Mouse (Mus musculus) myocyte (in vitro differentiated cells): ENCODE measurements around the gene Adra2b. TPM values are rescaled to one million over a fixed set of nuclear protein-coding genes. Genes with fewer than 3 reads are reported as not detected.

Experiments
- H3K27me3 ChIP-seq: one replicate; pipeline ENCODE4 v1.6.1; 2011; ENCODE audit not compliant: control insufficient read depth, insufficient read depth, insufficient read length
- H3K36me3 ChIP-seq: one replicate; pipeline ENCODE4 v1.6.1; 2011; ENCODE audit not compliant: control insufficient read depth, insufficient read depth
- H3K4me2 ChIP-seq: one replicate; pipeline ENCODE4 v1.6.1; 2011; ENCODE audit warnings: low read depth, control low read depth
- H3K4me3 ChIP-seq: one replicate; pipeline ENCODE4 v1.5.1; 2011; ENCODE audit warnings: mild to moderate bottlenecking, control low read depth, moderate library complexity
- H3K79me2 ChIP-seq: one replicate; pipeline ENCODE4 v1.6.1; 2011; ENCODE audit not compliant: control insufficient read depth, insufficient read depth
- H3ac ChIP-seq: one replicate; pipeline ENCODE4 v1.6.1; 2011; ENCODE audit not compliant: control insufficient read depth, insufficient read length
- CEBPB ChIP-seq: IDR thresholded peaks from 2 replicates; pipeline ENCODE4 v1.6.1; 2011; ENCODE audit warnings: mild to moderate bottlenecking, moderate library complexity; ENCODE audit not compliant: poor library complexity, insufficient read depth, severe bottlenecking
- E2F4 ChIP-seq: IDR thresholded peaks from one replicate; pipeline ENCODE4 v1.6.1; 2011; ENCODE audit warnings: mild to moderate bottlenecking, control low read depth, moderate library complexity; ENCODE audit not compliant: insufficient read depth
- MAX ChIP-seq: IDR thresholded peaks from one replicate; pipeline ENCODE4 v1.6.1; 2011; ENCODE audit warnings: low read depth, mild to moderate bottlenecking, control low read depth
- MYOD1 ChIP-seq, 3 experiments: IDR thresholded peaks; one replicate each; pipeline ENCODE4 v1.6.1; 2011; ENCODE audit warnings: control low read depth in 2 of 3, low read depth in 2 of 3, mild to moderate bottlenecking in 2 of 3, moderate library complexity in 1 of 3; ENCODE audit not compliant: insufficient read length in 2 of 3, control insufficient read depth in 1 of 3
- MYOG ChIP-seq, 3 experiments: IDR thresholded peaks; one replicate each; pipeline ENCODE4 v1.6.1; 2011; ENCODE audit warnings: control low read depth in 2 of 3, low read depth in 2 of 3, mild to moderate bottlenecking in 2 of 3; ENCODE audit not compliant: insufficient read length in 2 of 3, control insufficient read depth in 1 of 3, insufficient read depth in 1 of 3
- POLR2A ChIP-seq: IDR thresholded peaks from one replicate; pipeline ENCODE4 v1.6.1; 2011; ENCODE audit warnings: low read depth, mild to moderate bottlenecking, control low read depth, moderate library complexity; ENCODE audit not compliant: insufficient read length
- POLR2AphosphoS2 ChIP-seq: IDR thresholded peaks from one replicate; pipeline ENCODE4 v1.6.1; 2011; ENCODE audit warnings: low read depth, control low read depth; ENCODE audit not compliant: insufficient read length
- REST ChIP-seq: IDR thresholded peaks from one replicate; pipeline ENCODE4 v1.6.1; 2011; ENCODE audit warnings: mild to moderate bottlenecking, control low read depth, moderate library complexity; ENCODE audit not compliant: insufficient read depth, insufficient read length
- SRF ChIP-seq: IDR thresholded peaks from one replicate; pipeline ENCODE4 v1.6.1; 2011; ENCODE audit warnings: low read depth; ENCODE audit not compliant: control insufficient read depth, insufficient read length
- TCF12 ChIP-seq: IDR thresholded peaks from one replicate; pipeline ENCODE4 v1.6.1; 2011; ENCODE audit warnings: mild to moderate bottlenecking, control low read depth; ENCODE audit not compliant: poor library complexity, insufficient read depth, severe bottlenecking
- TCF3 ChIP-seq: IDR thresholded peaks from one replicate; pipeline ENCODE4 v1.6.1; 2011; ENCODE audit warnings: low read depth, control low read depth; ENCODE audit not compliant: insufficient read length
- USF1 ChIP-seq: IDR thresholded peaks from one replicate; pipeline ENCODE4 v1.6.1; 2011; ENCODE audit warnings: low read depth, mild to moderate bottlenecking, control low read depth, moderate library complexity
- polyA plus RNA-seq: library from polyadenylated mRNA; unstranded; fragments of >200 nt; fragmentation: generic; extraction: Trizol; gene quantifications from one replicate; pipeline ENCODE4 v1.2.1, GENCODE M21; 2012; ENCODE audit warnings: missing spikeins

Gene Adra2b
- polyA plus RNA-seq, 1 experiment = not detected

- no peak overlapping the region for H3ac ChIP-seq
- no peak overlapping the region for H3K4me3 ChIP-seq
- H3K79me2 ChIP-seq = no peaks in the 10 kb centered on the region
- TF ChIP-seq POLR2A (no peak), MYOG (IDR thresholded peaks at IDR 0.05; ENCODE audit: control insufficient read depth in 1 of 3, insufficient read depth in 1 of 3, insufficient read length in 2 of 3, low read depth in 2 of 3) (no peak), SRF (no peak), POLR2AphosphoS2 (no peak), REST (no peak), TCF3 (no peak), E2F4 (no peak), MYOD1 (IDR thresholded peaks at IDR 0.05; ENCODE audit: control insufficient read depth in 1 of 3, insufficient read length in 2 of 3, low read depth in 2 of 3) (no peak), TCF12 (no peak), USF1 (no peak), MAX (no peak), CEBPB (no peak)
- no peak overlapping the region for H3K4me2 ChIP-seq
- H3K27me3 ChIP-seq = peaks cover 70% of the 10 kb centered on the region
- no peaks in the 10 kb centered on the region for H3K36me3 ChIP-seq
Measured at GRCm38 (mm10) chr2:127364452-127364851, 1.4 kb downstream of the Adra2b start.

- Histone ChIP-seq H3K36me3 (no peaks in the 10 kb centered on the region), H3K4me3 (no peak overlapping the region), H3K27me3 (peaks cover 72% of the 10 kb centered on the region), H3K4me2 (no peak overlapping the region), H3K79me2 (no peaks in the 10 kb centered on the region), H3ac (no peak overlapping the region)
- TF ChIP-seq USF1 (no peak), CEBPB (no peak), MYOD1 (IDR thresholded peaks at IDR 0.05; ENCODE audit: control insufficient read depth in 1 of 3, insufficient read length in 2 of 3, low read depth in 2 of 3) (no peak), REST (no peak), TCF3 (no peak)
Measured at GRCm38 (mm10) chr2:127367126-127367820, 4.3 kb downstream of the Adra2b start.

GRCm38 (mm10) chr2:127369703-127370376, 6.8 kb downstream of the Adra2b start:
- Histone ChIP-seq H3K4me3 (no peak overlapping the region), H3ac (no peak overlapping the region), H3K79me2 (no peaks in the 10 kb centered on the region), H3K36me3 (no peaks in the 10 kb centered on the region), H3K27me3 (peaks cover 56% of the 10 kb centered on the region), H3K4me2 (no peak overlapping the region)
- TF ChIP-seq MYOG (IDR thresholded peaks at IDR 0.05; ENCODE audit: control insufficient read depth in 1 of 3, insufficient read depth in 1 of 3, insufficient read length in 2 of 3, low read depth in 2 of 3) (no peak), MYOD1 (IDR thresholded peaks at IDR 0.05; ENCODE audit: control insufficient read depth in 1 of 3, insufficient read length in 2 of 3, low read depth in 2 of 3) (no peak), TCF3 (no peak), SRF (no peak), POLR2AphosphoS2 (no peak), CEBPB (no peak), USF1 (no peak), POLR2A (no peak), TCF12 (no peak), E2F4 (no peak), MAX (no peak), REST (no peak)

- H3K4me3 ChIP-seq = no peak overlapping the region
- no peak for TF ChIP-seq CEBPB
- TF ChIP-seq TCF3 = no peak
- TF ChIP-seq REST = no peak
- no peak for TF ChIP-seq POLR2A
- TF ChIP-seq POLR2AphosphoS2 = no peak
- TF ChIP-seq MAX = no peak
- TF ChIP-seq SRF = no peak
- no peak for TF ChIP-seq MYOG (IDR thresholded peaks at IDR 0.05; ENCODE audit: control insufficient read depth in 1 of 3, insufficient read depth in 1 of 3, insufficient read length in 2 of 3, low read depth in 2 of 3)
- no peaks in the 10 kb centered on the region for H3K36me3 ChIP-seq
- peaks cover 49% of the 10 kb centered on the region for H3K27me3 ChIP-seq
- no peak overlapping the region for H3K4me2 ChIP-seq
- no peak overlapping the region for H3ac ChIP-seq
- H3K79me2 ChIP-seq = no peaks in the 10 kb centered on the region
Measured at GRCm38 (mm10) chr2:127370561-127371483, 7.8 kb downstream of the Adra2b start.
